Mouse (Mus musculus) 416B (cell line): ENCODE data around the gene Pdcd11.

Source experiments
- DNase-seq: peaks from one replicate; pipeline ENCODE4 v3.0.0; 2011; ENCODE audit warnings: low read depth

Gene Pdcd11

GRCm38 (mm10) chr19:47168793-47169412 is 78.3 kb downstream of the Pdcd11 start:
- peak; percentile 89 for DNase-seq

GRCm38 (mm10) chr19:47174515-47174914 is 83.9 kb downstream of the Pdcd11 start:
- DNase-seq, result peak; percentile 66

GRCm38 (mm10) chr19:47175472-47175871 is 84.9 kb downstream of the Pdcd11 start:
- DNase-seq, result peak; percentile 35

- no peak for DNase-seq
Observed at GRCm38 (mm10) chr19:47176916-47177505, 86.4 kb downstream of the Pdcd11 start.

- no peak for DNase-seq
Observed at GRCm38 (mm10) chr19:47178001-47178400, 87.4 kb downstream of the Pdcd11 start.

- DNase-seq, result no peak
Observed at GRCm38 (mm10) chr19:47178431-47179271, 88.1 kb downstream of the Pdcd11 start, which contains the start of gene Neurl1a. Neurl1a (plus strand) TSS chr19:47178820.

- no peak for DNase-seq
Observed at GRCm38 (mm10) chr19:47179272-47179809, 88.8 kb downstream of the Pdcd11 start.

- no peak for DNase-seq
Observed at GRCm38 (mm10) chr19:47180011-47180410, 89.4 kb downstream of the Pdcd11 start.
